Mouse (Mus musculus) liver, embryonic 16.5 days (tissue): ENCODE results near the gene Gria3. TPM values are rescaled to one million over a fixed set of nuclear protein-coding genes. Genes with fewer than 3 reads are reported as not detected.

Experiments used
- ATAC-seq: fragments of 200-750 bp; cut with Nextera tagmentation; 2 replicates; pipeline ENCODE4 v1.8.0; 2017; ENCODE audit warnings: low read depth, mild to moderate bottlenecking, moderate number of reproducible peaks, moderate library complexity
- H3K27ac ChIP-seq: fragments of 300-500 bp; sonication (generic); 2 replicates; pipeline ENCODE4 v1.5.1; 2014; ENCODE audit warnings: mild to moderate bottlenecking, low read length
- H3K27me3 ChIP-seq: fragments of 300-500 bp; sonication (generic); 2 replicates; pipeline ENCODE4 v1.6.1; 2014; ENCODE audit warnings: low read depth, low read length, mixed read lengths; ENCODE audit not compliant: control insufficient read depth, insufficient read depth
- H3K36me3 ChIP-seq: fragments of 300-500 bp; sonication (generic); 2 replicates; pipeline ENCODE4 v1.6.1; 2014; ENCODE audit warnings: mild to moderate bottlenecking; ENCODE audit not compliant: control insufficient read depth, insufficient read depth
- H3K4me1 ChIP-seq: fragments of 300-500 bp; sonication (generic); 2 replicates; pipeline ENCODE4 v1.6.1; 2014; ENCODE audit warnings: low read depth, low read length, mixed read lengths; ENCODE audit not compliant: control insufficient read depth
- H3K4me2 ChIP-seq: fragments of 300-500 bp; sonication (generic); 2 replicates; pipeline ENCODE4 v1.6.1; 2014; ENCODE audit warnings: low read depth, low read length, mixed read lengths
- H3K4me3 ChIP-seq: fragments of 300-500 bp; sonication (generic); 2 replicates; pipeline ENCODE4 v1.5.1; 2014; ENCODE audit warnings: low read depth, mild to moderate bottlenecking, low read length
- H3K9ac ChIP-seq: fragments of 300-500 bp; sonication (generic); 2 replicates; pipeline ENCODE4 v1.6.1; 2014; ENCODE audit warnings: low read depth, low read length
- H3K9me3 ChIP-seq: fragments of 300-500 bp; sonication (generic); replicated peaks from 2 replicates; pipeline ENCODE4 v1.6.1; 2016; ENCODE audit warnings: low read length; ENCODE audit not compliant: control insufficient read depth
- WGBS: fragments of 180-500 bp; shearing (Covaris S2); extraction: QIAGEN DNeasy Blood & Tissue Kit; methylation state at CpG from one replicate; pipeline ENCODE4 v1.1.7; 2014; ENCODE audit not compliant: insufficient replicate concordance; 5-methylcytosine and 5-hydroxymethylcytosine counted together
- polyA plus RNA-seq: library from polyadenylated mRNA; unstranded; fragments of >200 nt; fragmentation: Nextera tagmentation; extraction: Ambion mirVana; gene quantifications from 2 replicates; pipeline ENCODE4 v1.2.1, GENCODE M21; 2015

The Gria3 gene
- polyA plus RNA-seq, 1 experiment from 2014 or later: 1.1 TPM

DNA sequence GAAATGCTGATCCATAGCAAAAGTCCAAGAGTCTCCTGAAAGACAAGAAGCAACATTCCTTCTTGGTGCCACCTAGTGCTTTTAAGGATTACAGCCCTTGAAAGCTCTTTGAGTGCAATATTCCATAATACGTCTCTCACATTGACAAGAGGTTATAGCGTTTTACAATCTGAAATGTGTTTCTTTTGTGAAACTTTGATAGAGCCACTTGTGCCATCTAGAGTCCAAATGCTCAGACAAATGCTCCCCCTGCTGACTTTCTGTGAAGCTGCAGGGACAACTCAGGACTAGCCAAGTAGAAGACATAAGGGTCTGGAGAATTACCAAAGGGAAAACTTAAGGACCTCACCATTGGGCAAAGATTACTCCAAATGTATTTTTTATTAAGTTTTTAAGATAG is 214.3 kb downstream of the Gria3 start:
- Histone ChIP-seq H3K9me3 (no peaks in the 10 kb centered on the region), H3K36me3 (no peaks in the 10 kb centered on the region), H3K4me2 (no peak overlapping the region), H3K9ac (no peak overlapping the region), H3K27me3 (no peaks in the 10 kb centered on the region), H3K4me1 (no peaks in the 10 kb centered on the region), H3K4me3 (no peak overlapping the region), H3K27ac (no peak overlapping the region)
- 41% methylated on average over 2 of the region's 2 CpGs for WGBS
- ATAC-seq: no peak

DNA sequence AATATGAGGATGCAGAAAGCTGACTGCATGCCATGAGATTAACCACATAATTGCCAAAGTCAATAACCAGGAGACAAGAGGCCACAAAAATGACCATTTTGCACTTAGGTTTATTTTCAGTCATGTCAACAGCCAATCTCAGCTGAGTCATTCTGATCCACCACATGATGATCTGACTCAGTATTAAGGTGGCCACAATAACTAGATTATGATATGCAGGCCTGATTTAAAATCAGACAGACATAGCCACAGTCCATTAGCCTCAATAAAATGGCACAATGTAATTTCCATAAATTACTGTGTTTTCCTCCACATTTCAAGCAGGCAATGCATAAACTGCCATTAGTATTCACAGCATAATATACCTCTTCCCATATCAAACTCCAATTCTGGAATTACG is 216.3 kb downstream of the Gria3 start:
- Histone ChIP-seq H3K4me2 (no peak overlapping the region), H3K36me3 (no peaks in the 10 kb centered on the region), H3K4me1 (no peaks in the 10 kb centered on the region), H3K27ac (no peak overlapping the region), H3K27me3 (no peaks in the 10 kb centered on the region), H3K4me3 (no peak overlapping the region), H3K9me3 (no peaks in the 10 kb centered on the region), H3K9ac (no peak overlapping the region)
- WGBS: 59% methylated on average over 1 of the region's 1 CpGs
- ATAC-seq: no peak

DNA sequence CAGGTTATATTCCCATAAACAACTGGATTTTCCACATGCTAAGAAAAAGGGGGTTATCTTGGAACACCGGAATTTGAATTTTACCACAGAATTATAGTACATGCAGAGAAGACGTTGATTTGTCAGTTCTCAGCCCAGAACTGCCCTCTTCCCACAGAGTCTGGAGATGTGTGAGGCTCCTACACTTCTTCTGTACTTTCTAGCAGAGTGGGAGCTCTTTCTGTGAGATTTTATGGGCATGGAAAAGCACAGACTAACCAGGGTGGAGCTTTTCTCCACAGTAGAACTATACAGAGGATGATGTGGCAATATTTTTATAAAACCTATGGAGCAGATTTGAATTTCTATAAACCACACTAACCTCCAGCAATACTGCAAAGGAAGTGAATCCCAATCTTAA is 217.7 kb downstream of the Gria3 start:
- Histone ChIP-seq H3K4me1 (no peaks in the 10 kb centered on the region), H3K4me2 (no peak overlapping the region), H3K27ac (no peak overlapping the region), H3K27me3 (no peaks in the 10 kb centered on the region), H3K4me3 (no peak overlapping the region), H3K36me3 (no peaks in the 10 kb centered on the region), H3K9me3 (no peaks in the 10 kb centered on the region), H3K9ac (no peak overlapping the region)
- no peak for ATAC-seq
- 57% methylated on average over 2 of the region's 2 CpGs for WGBS

DNA sequence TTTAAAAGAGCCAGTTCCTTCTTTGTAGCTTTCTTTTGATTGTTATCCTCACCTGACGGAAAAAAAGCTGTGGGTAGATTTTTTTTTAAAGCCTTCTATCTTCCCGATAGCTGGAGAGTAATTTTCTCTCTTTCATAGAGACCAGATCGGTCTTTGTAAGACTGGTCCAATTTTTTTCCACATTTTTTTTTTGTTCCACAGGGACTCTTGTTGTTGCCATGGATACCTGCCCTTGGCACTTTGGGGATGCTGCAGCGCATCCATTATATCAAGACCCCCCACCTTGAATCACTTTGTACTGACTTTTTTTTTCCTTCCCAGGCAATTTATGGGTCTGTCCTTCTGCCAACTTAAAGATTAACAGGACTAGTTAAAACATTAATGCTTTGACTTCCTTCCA is 232.9 kb downstream of the Gria3 start:
- Histone ChIP-seq H3K27ac (no peak overlapping the region), H3K36me3 (no peaks in the 10 kb centered on the region), H3K4me2 (no peak overlapping the region), H3K9ac (no peak overlapping the region), H3K4me3 (no peak overlapping the region), H3K27me3 (no peaks in the 10 kb centered on the region), H3K9me3 (no peaks in the 10 kb centered on the region), H3K4me1 (no peaks in the 10 kb centered on the region)
- no peak for ATAC-seq
- 69% methylated on average over 4 of the region's 4 CpGs for WGBS

DNA sequence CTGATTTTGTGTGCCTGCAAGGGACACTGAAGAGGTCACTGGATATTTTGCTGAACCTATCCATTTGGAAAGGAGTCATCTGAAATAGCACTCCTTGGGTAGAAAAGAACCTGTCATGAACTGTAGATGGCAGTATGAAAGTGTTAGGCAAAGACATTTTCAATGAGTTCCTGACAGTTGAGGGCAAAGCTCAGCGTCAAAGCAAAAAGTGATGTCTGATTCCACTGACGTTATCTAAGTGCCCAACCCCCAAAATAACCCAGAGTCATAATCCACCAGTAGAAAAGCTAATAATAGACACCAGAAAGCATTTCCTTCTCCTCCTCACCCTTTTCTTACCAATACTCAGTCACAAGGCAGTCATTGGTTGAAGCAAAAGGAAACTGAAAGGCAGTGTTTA is 244.3 kb downstream of the Gria3 start:
- Histone ChIP-seq H3K9ac (no peak overlapping the region), H3K4me2 (no peak overlapping the region), H3K4me3 (no peak overlapping the region), H3K36me3 (no peaks in the 10 kb centered on the region), H3K27ac (no peak overlapping the region), H3K27me3 (no peaks in the 10 kb centered on the region), H3K9me3 (no peaks in the 10 kb centered on the region), H3K4me1 (no peaks in the 10 kb centered on the region)
- 40% methylated on average over 2 of the region's 2 CpGs for WGBS
- ATAC-seq: no peak

DNA sequence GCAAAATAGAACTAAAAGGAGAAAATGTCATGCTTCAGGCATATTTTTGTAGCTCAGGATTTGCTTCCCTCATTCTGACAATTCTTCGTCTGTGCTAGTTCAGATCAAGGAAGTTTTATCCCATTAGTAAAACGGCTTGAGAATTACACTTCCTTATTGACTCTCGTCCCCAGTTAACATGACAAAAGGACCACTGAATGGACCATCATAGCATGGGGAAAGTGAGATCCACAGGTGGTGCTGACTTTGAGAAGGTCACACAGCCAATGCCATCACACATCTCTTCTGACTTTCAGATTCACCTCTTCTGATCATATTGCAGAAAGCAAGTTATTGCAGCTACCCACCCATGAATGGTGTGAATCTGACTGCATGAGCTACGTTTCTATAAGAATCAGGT is 257.1 kb downstream of the Gria3 start:
- Histone ChIP-seq H3K4me3 (no peak overlapping the region), H3K36me3 (no peaks in the 10 kb centered on the region), H3K27ac (no peak overlapping the region), H3K4me2 (no peak overlapping the region), H3K9me3 (no peaks in the 10 kb centered on the region), H3K27me3 (no peaks in the 10 kb centered on the region), H3K9ac (no peak overlapping the region), H3K4me1 (no peaks in the 10 kb centered on the region)
- 55% methylated on average over 4 of the region's 4 CpGs for WGBS
- no peak for ATAC-seq

DNA sequence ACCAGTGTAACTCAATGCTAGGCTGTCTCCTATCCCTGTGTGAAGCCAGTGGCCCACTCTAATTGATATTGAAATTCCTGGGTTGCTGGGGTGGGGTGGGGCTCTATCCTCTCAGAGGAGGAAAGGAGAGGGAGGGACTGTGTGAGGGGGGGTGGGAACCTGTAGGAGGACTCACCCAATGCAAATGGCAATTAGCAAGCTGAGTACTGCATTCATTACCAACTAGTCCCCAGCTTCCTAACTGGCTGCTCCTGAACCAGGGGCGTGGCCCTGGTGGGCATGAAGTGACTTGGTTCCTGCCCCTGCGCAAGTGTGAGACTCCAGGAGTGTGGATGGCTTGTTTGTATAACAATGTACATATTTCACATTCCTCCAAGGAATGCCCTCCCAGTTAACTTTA is 288.2 kb downstream of the Gria3 start:
- no peak for ATAC-seq
- no peaks in the 10 kb centered on the region for H3K4me1 ChIP-seq
- no peak overlapping the region for H3K9ac ChIP-seq
- H3K27me3 ChIP-seq: no peaks in the 10 kb centered on the region
- H3K4me2 ChIP-seq: no peak overlapping the region
- no peaks in the 10 kb centered on the region for H3K36me3 ChIP-seq
- WGBS: 56% methylated on average over 2 of the region's 2 CpGs
- no peaks in the 10 kb centered on the region for H3K9me3 ChIP-seq
- no peak overlapping the region for H3K27ac ChIP-seq
- H3K4me3 ChIP-seq: no peak overlapping the region

DNA sequence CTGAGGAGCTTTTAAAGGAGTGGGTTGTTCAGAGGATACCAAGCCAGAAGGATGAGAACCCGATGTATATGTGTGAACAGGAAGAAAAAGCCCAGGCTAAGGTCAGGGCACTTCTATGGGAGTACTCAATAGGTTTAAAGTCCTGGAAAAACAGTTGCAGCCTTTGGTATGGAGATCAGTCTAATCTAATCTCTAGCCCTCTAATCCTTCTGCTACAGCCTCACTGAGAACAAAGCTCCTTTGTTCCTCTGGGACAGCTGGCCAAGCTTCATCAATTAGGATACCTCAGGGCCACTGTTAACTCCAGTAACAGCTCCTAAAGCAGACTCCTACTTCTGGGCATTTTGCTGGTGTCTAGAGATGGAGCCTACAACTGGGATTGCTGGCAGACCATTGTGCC is 291.4 kb downstream of the Gria3 start:
- no peak overlapping the region for H3K4me2 ChIP-seq
- ATAC-seq: no peak
- 16% methylated on average over 1 of the region's 1 CpGs for WGBS

More for the DNA sequence above, 291.4 kb downstream of the Gria3 start:
- no peaks in the 10 kb centered on the region for H3K4me1 ChIP-seq
- no peaks in the 10 kb centered on the region for H3K36me3 ChIP-seq
- no peak overlapping the region for H3K4me3 ChIP-seq
- no peaks in the 10 kb centered on the region for H3K27me3 ChIP-seq
- H3K9ac ChIP-seq: no peak overlapping the region
- H3K9me3 ChIP-seq: no peaks in the 10 kb centered on the region
- no peak overlapping the region for H3K27ac ChIP-seq
